Mouse (Mus musculus) neural tube, embryonic 12.5 days (tissue): ENCODE results near the gene Olfr476. TPM values are rescaled to one million over a fixed set of nuclear protein-coding genes. Genes with fewer than 3 reads are reported as not detected.
"Not testable (repeated sequence)": the region's sequence is repeated elsewhere in the genome, so short reads cannot be mapped to it uniquely, and the experiment has no call there.

ENCODE experiments used
- ATAC-seq: fragments of 200-750 bp; cut with Nextera tagmentation; 2 replicates; pipeline ENCODE4 v1.8.0; 2017; ENCODE audit warnings: low read depth, mild to moderate bottlenecking, moderate TSS enrichment, moderate library complexity; ENCODE audit not compliant: low FRiP score
- H3K27ac ChIP-seq: fragments of 300-500 bp; sonication (generic); 2 replicates; pipeline ENCODE4 v1.5.1; 2016
- H3K27me3 ChIP-seq: fragments of 300-500 bp; sonication (generic); replicated peaks from 2 replicates; pipeline ENCODE4 v1.6.1; 2016; ENCODE audit warnings: mild to moderate bottlenecking
- H3K36me3 ChIP-seq: fragments of 300-500 bp; sonication (generic); 2 replicates; pipeline ENCODE4 v1.6.1; 2016; ENCODE audit warnings: mild to moderate bottlenecking
- H3K4me1 ChIP-seq: fragments of 300-500 bp; sonication (generic); 2 replicates; pipeline ENCODE4 v1.6.1; 2016
- H3K4me2 ChIP-seq: fragments of 300-500 bp; sonication (generic); replicated peaks from 2 replicates; pipeline ENCODE4 v1.6.1; 2016; ENCODE audit warnings: mild to moderate bottlenecking
- H3K4me3 ChIP-seq: fragments of 300-500 bp; sonication (generic); 2 replicates; pipeline ENCODE4 v1.5.1; 2016
- H3K9ac ChIP-seq: fragments of 300-500 bp; sonication (generic); 2 replicates; pipeline ENCODE4 v1.6.1; 2016; ENCODE audit warnings: mild to moderate bottlenecking
- H3K9me3 ChIP-seq: fragments of 300-500 bp; sonication (generic); 2 replicates; pipeline ENCODE4 v1.6.1; 2016; ENCODE audit warnings: mild to moderate bottlenecking
- WGBS: fragments of 180-500 bp; shearing (Covaris S2); methylation state at CpG from one replicate; pipeline ENCODE4 v1.1.7; 2016; 5-methylcytosine and 5-hydroxymethylcytosine counted together
- polyA plus RNA-seq: library from polyadenylated mRNA; unstranded; fragments of >200 nt; fragmentation: Nextera tagmentation; extraction: Ambion mirVana; gene quantifications from 2 replicates; pipeline ENCODE4 v1.2.1, GENCODE M21; 2016

The Olfr476 gene
- polyA plus RNA-seq = not detected in 2 replicates

- H3K4me3 ChIP-seq = no peak within 1 kb of the TSS
- WGBS = 64% methylated on average over 1 of the region's 1 CpGs
- no peak for ATAC-seq
Measured at GRCm38 (mm10) chr7:107964503-107964902, at the start of gene Olfr476. TSS of gene Olfr476 (plus strand) at chr7:107964803.

GRCm38 (mm10) chr7:107930146-107930545, 34.5 kb upstream of the Olfr476 start, which contains the start of gene Olfr473:
TSS of gene Olfr473 (plus strand) at chr7:107930446.
- WGBS = 97% methylated on average over 1 of the region's 1 CpGs
- no peak for ATAC-seq
- Histone ChIP-seq H3K9me3 (no peaks in the 10 kb centered on the region), H3K4me2 (no peak within 1 kb of the TSS), H3K4me1 (no peaks in the 10 kb centered on the region), H3K27me3 (no peaks in the 10 kb centered on the region), H3K27ac (no peak within 1 kb of the TSS), H3K4me3 (no peak within 1 kb of the TSS), H3K36me3 (no peaks in the 10 kb centered on the region), H3K9ac (no peak within 1 kb of the TSS)

More at GRCm38 (mm10) chr7:107964503-107964902, at the start of gene Olfr476:
- Histone ChIP-seq H3K27me3 (no peaks in the 10 kb centered on the region), H3K27ac (no peak within 1 kb of the TSS), H3K36me3 (no peaks in the 10 kb centered on the region), H3K9ac (no peak within 1 kb of the TSS), H3K4me2 (no peak within 1 kb of the TSS), H3K4me1 (no peaks in the 10 kb centered on the region), H3K9me3 (no peaks in the 10 kb centered on the region)

GRCm38 (mm10) chr7:107952539-107952938, 12.1 kb upstream of the Olfr476 start:
- ATAC-seq, H3K36me3 ChIP-seq, H3K4me1 ChIP-seq, H3K9ac ChIP-seq, H3K4me3 ChIP-seq, H3K27ac ChIP-seq, H3K27me3 ChIP-seq, H3K4me2 ChIP-seq, H3K9me3 ChIP-seq: not testable (repeated sequence)
- WGBS = 98% methylated on average over 12 of the region's 12 CpGs

- no peak within 1 kb of the TSS for H3K9ac ChIP-seq
- H3K27me3 ChIP-seq = no peaks in the 10 kb centered on the region
- 88% methylated on average over 1 of the region's 1 CpGs for WGBS
- H3K4me2 ChIP-seq = no peak within 1 kb of the TSS
- H3K27ac ChIP-seq = no peak within 1 kb of the TSS
- no peaks in the 10 kb centered on the region for H3K36me3 ChIP-seq
- H3K4me3 ChIP-seq = no peak within 1 kb of the TSS
- 0 out of 2 replicates have a peak, but pooled peaks cover 5% of the 10 kb centered on the region for H3K9me3 ChIP-seq
- no peak for ATAC-seq
- H3K4me1 ChIP-seq = no peaks in the 10 kb centered on the region
Measured at GRCm38 (mm10) chr7:107954343-107954742, 10.3 kb upstream of the Olfr476 start, which contains the start of gene Olfr474. TSS of gene Olfr474 (plus strand) at chr7:107954643.

- H3K27ac ChIP-seq = no peak within 1 kb of the TSS
- WGBS = 77% methylated on average over 2 of the region's 2 CpGs
- ATAC-seq = no peak
- H3K4me1 ChIP-seq = no peaks in the 10 kb centered on the region
- no peaks in the 10 kb centered on the region for H3K36me3 ChIP-seq
- no peak within 1 kb of the TSS for H3K4me2 ChIP-seq
- no peak within 1 kb of the TSS for H3K9ac ChIP-seq
- H3K9me3 ChIP-seq = no peaks in the 10 kb centered on the region
- H3K4me3 ChIP-seq = no peak within 1 kb of the TSS
- H3K27me3 ChIP-seq = no peaks in the 10 kb centered on the region
Measured at GRCm38 (mm10) chr7:107986393-107986792, 21.8 kb downstream of the Olfr476 start, which contains the start of gene Olfr477. TSS of gene Olfr477 (plus strand) at chr7:107986693.

- not testable (repeated sequence) for H3K9me3 ChIP-seq, H3K27ac ChIP-seq, H3K4me3 ChIP-seq, ATAC-seq, H3K4me2 ChIP-seq, H3K36me3 ChIP-seq, H3K27me3 ChIP-seq, H3K4me1 ChIP-seq, H3K9ac ChIP-seq
Measured at GRCm38 (mm10) chr7:108014256-108014655, 49.7 kb downstream of the Olfr476 start.

Other genes with a start within 250 kb of the Olfr476 start
- gene Cyb5r2, start 206.8 kb upstream of the Olfr476 start, polyA plus RNA-seq = 0.10 and 0.17 TPM in 2 replicates
- gene Ovch2, start 163.6 kb upstream of the Olfr476 start, polyA plus RNA-seq = not detected in 2 replicates
- not detected in 2 replicates for gene Olfr467, start 152.5 kb upstream of the Olfr476 start, polyA plus RNA-seq
- not detected in 2 replicates for gene Olfr469, start 139.3 kb upstream of the Olfr476 start, polyA plus RNA-seq
- not detected in 2 replicates for gene Olfr470, start 117.3 kb upstream of the Olfr476 start, polyA plus RNA-seq
- 0.04 TPM in 1 of 2 replicates, not detected in the other for gene Olfr472, start 66.9 kb upstream of the Olfr476 start, polyA plus RNA-seq
- not detected in 2 replicates for gene Olfr473, start 34.4 kb upstream of the Olfr476 start, polyA plus RNA-seq
- gene Olfr474, start 10.2 kb upstream of the Olfr476 start, polyA plus RNA-seq = not detected in 2 replicates
- not detected in 2 replicates for gene Olfr477, start 21.9 kb downstream of the Olfr476 start, polyA plus RNA-seq
- gene Olfr478, start 69.2 kb downstream of the Olfr476 start, polyA plus RNA-seq = not detected in 2 replicates
- not detected in 2 replicates for gene Olfr479, start 85.9 kb downstream of the Olfr476 start, polyA plus RNA-seq
- not detected in 2 replicates for gene Olfr480, start 102.5 kb downstream of the Olfr476 start, polyA plus RNA-seq
- gene Olfr481, start 115.1 kb downstream of the Olfr476 start, polyA plus RNA-seq = not detected in 2 replicates
- gene Olfr482, start 132.8 kb downstream of the Olfr476 start, polyA plus RNA-seq = 0.14 TPM in 1 of 2 replicates, not detected in the other
- not detected in 2 replicates for gene Olfr483, start 136.0 kb downstream of the Olfr476 start, polyA plus RNA-seq
- not detected in 2 replicates for gene Olfr484, start 162.6 kb downstream of the Olfr476 start, polyA plus RNA-seq
- not detected in 2 replicates for gene Olfr485, start 195.1 kb downstream of the Olfr476 start, polyA plus RNA-seq
- not detected in 2 replicates for gene Olfr486, start 207.9 kb downstream of the Olfr476 start, polyA plus RNA-seq
- gene Olfr487, start 249.8 kb downstream of the Olfr476 start, polyA plus RNA-seq = not detected in 2 replicates